ENCODE assay signal across 8 mouse cellular contexts in the genomic region with DNA sequence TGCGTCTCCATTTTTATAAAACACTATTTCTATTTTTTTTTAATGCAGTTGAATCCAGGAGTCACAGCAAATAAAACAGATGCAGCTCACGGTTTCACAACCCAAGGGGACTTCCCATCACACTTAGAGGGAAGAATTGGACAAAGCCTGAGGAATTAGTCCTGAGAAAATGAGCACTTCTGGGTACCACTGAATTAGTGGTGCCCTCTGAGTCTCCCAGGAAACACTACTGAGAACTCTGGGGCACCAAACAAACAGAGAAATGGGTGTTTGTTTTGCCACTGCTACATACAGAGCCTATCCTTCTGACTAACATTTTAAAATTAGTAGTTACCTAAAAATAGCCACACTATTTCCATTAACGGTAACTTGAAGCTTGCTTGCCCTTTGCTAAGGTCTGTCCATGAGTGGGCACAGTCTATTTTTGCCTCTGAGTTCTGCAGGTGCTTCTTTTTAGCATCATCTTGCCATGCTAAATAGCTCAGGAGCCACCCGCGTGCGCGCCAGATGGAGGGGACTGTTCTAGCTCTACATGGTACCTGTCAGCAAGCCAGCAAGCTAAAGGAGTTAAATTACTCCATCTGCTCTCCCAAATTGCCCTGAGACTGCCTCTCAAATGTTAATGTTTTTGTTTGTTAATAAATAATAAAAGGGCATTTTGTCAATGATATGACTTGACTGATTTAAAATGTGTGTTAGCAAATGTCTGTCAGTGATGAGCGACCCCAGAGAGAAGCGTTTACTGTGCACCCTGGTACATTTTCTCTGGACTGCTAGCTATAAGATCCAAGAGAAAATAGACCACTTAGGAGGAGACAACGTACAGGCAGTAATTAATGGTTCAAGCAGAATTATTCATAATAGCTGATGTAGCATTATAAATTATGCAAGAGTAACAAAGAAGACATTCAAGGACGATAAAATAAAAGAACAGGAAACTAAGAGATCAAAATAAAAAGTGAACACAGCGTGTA.
DNase-seq lines count a peak whose midpoint lies in the region; ATAC-seq and TF ChIP-seq lines count a peak whose summit lies in the region.

No protein-coding gene starts in this region.

- WGBS in heart, embryonic 10.5 days = 59% methylated on average over 12 of the region's 12 CpGs
- WGBS in olfactory bulb, adult 2 months = 22% methylated on average over 12 of the region's 12 CpGs

- peaks cover 16% of the 10 kb centered on the region for H3K4me1 ChIP-seq in heart, embryonic 10.5 days
- H3K4me1 ChIP-seq in olfactory bulb, adult 2 months (ENCODE audit: control insufficient read depth, insufficient read depth, low read length) = peaks cover 5% of the 10 kb centered on the region; the same call in 1 of the 2 replicates

- H3K36me3 ChIP-seq in heart, embryonic 10.5 days = no peaks in the 10 kb centered on the region

- no peak overlapping the region for H3K4me3 ChIP-seq in heart, embryonic 10.5 days
- no peak overlapping the region for H3K4me3 ChIP-seq in olfactory bulb, adult 2 months (ENCODE audit: insufficient read depth, low read depth, low read length)

- no peak for TF ChIP-seq CTCF in olfactory bulb, adult 2 months (IDR thresholded peaks at IDR 0.05; ENCODE audit: insufficient read depth, low read depth, low read length)

- no peak for DNase-seq in heart, embryonic 10.5 days (ENCODE audit: low spot score)
- no peak for DNase-seq in heart, adult 8-10 months (ENCODE audit: low spot score)
- peak; percentile 80 for DNase-seq in layer of hippocampus, adult 9-11 months
- DNase-seq in yolk sac, embryonic 10.5 days (ENCODE audit: low spot score) = no peak
- DNase-seq in thymus, postnatal 10 days (ENCODE audit: low spot score in 2 of 2) = no peak
- no peak for DNase-seq in kidney, postnatal 25 days

- H3K27ac ChIP-seq in heart, embryonic 10.5 days = peak overlapping the region; percentile 83
- H3K27ac ChIP-seq in olfactory bulb, adult 2 months (ENCODE audit: insufficient read depth, low read depth, low read length) = 0 out of 2 replicates have a peak overlapping the region, but pooled peaks have one; percentile 40

- peak; percentile 91 for ATAC-seq in frontal cortex, adult (ENCODE audit: low TSS enrichment)

- H3K9me3 ChIP-seq in heart, embryonic 10.5 days = no peaks in the 10 kb centered on the region

- no peaks in the 10 kb centered on the region for H3K27me3 ChIP-seq in heart, embryonic 10.5 days (ENCODE audit: insufficient read depth, poor library complexity, severe bottlenecking)

- TF ChIP-seq POLR2A in olfactory bulb, adult 2 months (IDR thresholded peaks at IDR 0.05; ENCODE audit: insufficient read depth, low read depth, low read length) = no peak
